Mouse (Mus musculus): ENCODE results near the gene Slc29a2.

DNA sequence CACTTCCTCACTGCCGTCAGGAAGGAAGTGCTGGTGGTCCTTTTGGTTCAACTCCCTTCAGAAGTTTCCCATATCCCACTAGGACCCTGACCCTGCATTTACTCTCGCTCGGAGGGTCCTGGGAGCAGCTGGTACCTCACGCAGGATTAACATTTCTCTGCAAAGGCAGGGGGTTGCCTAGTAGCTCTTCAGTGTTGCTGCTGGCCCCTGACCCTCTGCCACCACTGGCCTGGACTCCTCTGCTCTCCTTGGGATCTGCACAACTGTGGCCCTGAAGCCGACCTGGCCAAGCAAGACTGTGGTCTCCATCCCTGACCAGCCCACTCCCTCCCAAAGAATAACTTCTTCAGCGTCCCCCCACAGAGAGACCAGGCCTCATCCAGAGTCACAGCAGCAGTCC lies 25.7 kb downstream of the Slc29a2 start:
- TF ChIP-seq CHD2 (IDR thresholded peaks at IDR 0.05; ENCODE audit: low read length), result no peak
- TF ChIP-seq CTCF (conservative IDR thresholded peaks at IDR 0.05 in 1 of 2, IDR thresholded peaks at IDR 0.05 in 1 of 2; ENCODE audit: low read depth in 2 of 2, low read length in 2 of 2), result no peak
- no peak for TF ChIP-seq ELF1 (IDR thresholded peaks at IDR 0.05; ENCODE audit: low read depth, low read length)
- TF ChIP-seq POLR2A (IDR thresholded peaks at IDR 0.05; ENCODE audit: low read depth, low read length), result no peak
